Mouse (Mus musculus) urinary bladder, postnatal 4 days (tissue): ENCODE measurements around the gene Ttc7b.

Source experiments
- DNase-seq, 2 experiments: peaks; one replicate each; pipeline ENCODE4 v3.0.0; 2021 to 2022; ENCODE audit warnings: low spot score in 2 of 2

The Ttc7b gene

GRCm38 (mm10) chr12:100336241-100336640 is 184.4 kb downstream of the Ttc7b start:
- DNase-seq, result no peak

- no peak for DNase-seq
Observed at GRCm38 (mm10) chr12:100331806-100332205, 188.8 kb downstream of the Ttc7b start.

GRCm38 (mm10) chr12:100330234-100330633 is 190.4 kb downstream of the Ttc7b start:
- no peak for DNase-seq

- DNase-seq, result no peak
Observed at GRCm38 (mm10) chr12:100328998-100329397, 191.6 kb downstream of the Ttc7b start.

GRCm38 (mm10) chr12:100328557-100328956 is 192.1 kb downstream of the Ttc7b start:
- DNase-seq, result no peak

- no peak for DNase-seq
Observed at GRCm38 (mm10) chr12:100326732-100327131, 193.9 kb downstream of the Ttc7b start.

- no peak for DNase-seq
Observed at GRCm38 (mm10) chr12:100325618-100326017, 195.0 kb downstream of the Ttc7b start.

GRCm38 (mm10) chr12:100325212-100325611 is 195.4 kb downstream of the Ttc7b start:
- DNase-seq, result no peak

- no peak for DNase-seq
Observed at GRCm38 (mm10) chr12:100323641-100324040, 197.0 kb downstream of the Ttc7b start.

- no peak for DNase-seq
Observed at GRCm38 (mm10) chr12:100322225-100322624, 198.4 kb downstream of the Ttc7b start.

- DNase-seq, result no peak
Observed at GRCm38 (mm10) chr12:100321545-100321944, 199.1 kb downstream of the Ttc7b start.

GRCm38 (mm10) chr12:100319746-100320145 is 200.9 kb downstream of the Ttc7b start:
- DNase-seq, result no peak

GRCm38 (mm10) chr12:100317936-100318335 is 202.7 kb downstream of the Ttc7b start:
- no peak for DNase-seq

- no peak for DNase-seq
Observed at GRCm38 (mm10) chr12:100316094-100316493, 204.5 kb downstream of the Ttc7b start.

GRCm38 (mm10) chr12:100315119-100315885 is 205.3 kb downstream of the Ttc7b start:
- DNase-seq, result no peak

- DNase-seq, result no peak
Observed at GRCm38 (mm10) chr12:100313785-100314375, 206.7 kb downstream of the Ttc7b start.

GRCm38 (mm10) chr12:100313209-100313608 is 207.4 kb downstream of the Ttc7b start:
- DNase-seq, result no peak

GRCm38 (mm10) chr12:100310471-100311392 is 209.9 kb downstream of the Ttc7b start:
- no peak for DNase-seq

- no peak for DNase-seq
Observed at GRCm38 (mm10) chr12:100309201-100309600, 211.4 kb downstream of the Ttc7b start.

GRCm38 (mm10) chr12:100307501-100308260 is 212.9 kb downstream of the Ttc7b start:
- DNase-seq, result no peak

GRCm38 (mm10) chr12:100306336-100306735 is 214.3 kb downstream of the Ttc7b start:
- no peak for DNase-seq
